Mouse (Mus musculus) ovary, postnatal 36 days (tissue): ENCODE data around the gene Hoxa4.

Experiments
- DNase-seq: peaks from one replicate; pipeline ENCODE4 v3.0.0; 2022; ENCODE audit warnings: low spot score, mixed read lengths

Hoxa4 gene

GRCm38 (mm10) chr6:52216691-52217458, 25.3 kb upstream of the Hoxa4 start:
- DNase-seq: peak; percentile 14

DNA sequence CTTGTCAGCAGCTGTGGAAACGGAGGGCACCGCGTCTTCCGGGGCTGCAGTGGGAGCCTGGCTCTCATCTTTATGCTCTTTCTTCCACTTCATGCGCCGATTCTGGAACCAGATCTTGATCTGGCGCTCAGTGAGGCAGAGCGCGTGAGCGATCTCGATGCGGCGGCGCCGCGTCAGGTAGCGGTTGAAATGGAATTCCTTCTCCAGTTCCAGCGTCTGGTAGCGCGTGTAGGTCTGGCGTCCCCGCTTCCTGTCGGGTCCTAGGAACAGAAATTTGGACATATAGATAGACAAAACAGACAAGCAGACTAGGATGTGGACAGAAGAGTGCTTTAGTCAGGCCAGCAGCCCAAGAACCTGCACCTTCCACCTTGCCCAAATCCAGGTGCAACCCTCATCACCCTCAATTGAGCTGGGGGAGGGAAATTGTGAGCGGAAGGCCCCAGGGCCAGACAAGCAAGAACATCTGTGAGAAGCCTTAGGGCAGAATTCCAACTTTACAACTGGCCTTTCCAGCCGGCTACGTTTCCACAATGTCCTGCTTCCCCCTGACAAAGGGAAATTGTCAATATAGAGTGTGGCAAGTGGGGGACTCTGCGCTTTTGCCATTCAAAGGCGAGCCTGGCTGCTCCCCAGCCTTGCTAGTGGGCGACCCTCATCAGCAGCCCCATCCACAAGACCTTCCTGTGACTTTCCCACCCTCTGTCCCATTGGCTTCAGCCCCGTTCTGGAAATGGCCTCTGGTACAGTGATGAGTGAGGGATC, 24.4 kb upstream of the Hoxa4 start:
- no peak for DNase-seq

- DNase-seq: no peak
Observed at GRCm38 (mm10) chr6:52215070-52215469, 23.5 kb upstream of the Hoxa4 start.

DNA sequence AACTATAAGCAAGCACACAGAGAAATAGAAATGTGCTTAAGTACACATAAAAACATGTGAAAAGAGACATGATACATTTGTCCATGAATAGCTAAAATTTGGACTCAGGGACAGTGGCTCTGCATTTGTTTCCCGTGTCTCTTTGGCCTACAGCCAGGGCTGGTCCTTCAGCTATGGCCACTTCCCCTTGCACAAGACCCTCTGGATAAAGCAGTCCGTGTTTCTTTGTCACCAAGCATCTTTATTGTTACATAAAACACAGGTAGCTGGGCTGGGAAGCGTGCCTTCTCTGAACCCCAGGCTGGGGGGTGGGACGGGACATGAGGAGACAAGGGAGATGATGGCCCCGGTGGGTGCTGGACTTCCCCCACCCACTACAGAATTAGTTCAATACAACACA, 22.7 kb upstream of the Hoxa4 start:
- DNase-seq: no peak

DNA sequence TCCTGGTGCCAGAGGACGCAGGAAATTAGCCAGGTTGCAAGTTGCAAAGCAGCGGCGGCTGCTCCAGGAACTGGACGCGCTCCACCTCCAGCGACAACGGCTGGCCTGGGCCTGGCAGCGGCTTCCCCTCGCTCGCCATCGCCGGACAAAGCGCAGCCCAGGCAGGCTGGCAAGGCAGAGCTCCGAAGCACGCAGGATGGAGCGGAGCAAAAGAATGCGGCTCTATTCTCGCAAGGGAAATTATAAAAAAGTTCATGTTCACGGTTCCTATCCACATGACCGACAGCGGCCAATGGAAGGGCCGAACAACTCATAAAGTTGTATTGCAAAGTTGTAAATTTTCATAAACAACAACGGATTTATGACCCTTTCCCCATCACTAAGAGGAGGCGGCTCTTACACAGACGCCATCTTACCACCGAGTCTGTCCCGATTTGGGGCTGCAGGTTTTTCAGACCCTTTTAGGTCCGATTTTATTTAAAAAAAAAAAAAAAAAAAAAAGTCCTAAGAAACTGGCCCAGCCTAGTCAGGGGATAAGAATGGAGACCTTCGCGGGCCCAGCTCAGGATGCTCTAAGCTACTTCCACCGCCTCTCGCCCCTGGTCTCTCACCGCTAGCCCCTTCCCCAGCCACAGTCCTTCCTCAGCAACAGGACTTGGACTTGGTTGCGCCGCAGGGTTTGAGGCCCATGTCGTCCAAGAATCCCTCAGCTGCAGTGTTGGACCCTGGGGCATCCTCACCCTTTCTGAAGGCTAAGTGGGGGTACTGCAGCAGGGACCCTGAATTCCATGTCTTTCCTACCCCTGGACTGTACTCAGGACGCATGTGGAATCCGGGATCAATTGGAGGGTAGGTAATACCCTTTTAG, 21.8 kb upstream of the Hoxa4 start, which contains the start of the genes Hoxa3 and Gm28308:
TSS of gene Hoxa3 (minus strand) at position 218 of the 868 bp plus-strand sequence.
TSS of gene Gm28308 (minus strand) at position 221 of the 868 bp plus-strand sequence.
- DNase-seq: peak; percentile 37

- DNase-seq: no peak
Observed at GRCm38 (mm10) chr6:52212556-52213118, 21.1 kb upstream of the Hoxa4 start.

DNA sequence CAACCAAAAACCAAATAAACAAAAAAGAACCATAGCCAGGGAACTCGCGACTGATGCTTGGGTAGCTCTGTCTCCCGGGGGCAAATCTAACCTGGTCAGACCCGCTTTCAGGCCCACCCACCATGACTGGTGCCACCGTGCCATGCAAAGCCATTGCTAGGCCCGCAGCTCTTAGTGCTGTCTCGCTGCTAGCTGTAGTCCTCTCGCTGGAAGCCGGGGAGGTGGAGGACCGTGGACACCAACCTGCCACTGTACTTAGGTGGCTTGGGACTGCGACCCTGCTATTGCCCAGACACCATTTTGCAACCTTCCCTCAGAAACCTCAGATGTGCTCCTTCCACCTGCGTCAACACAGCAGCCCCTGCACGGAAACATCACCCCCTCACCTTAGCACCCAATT, 20.4 kb upstream of the Hoxa4 start:
- no peak for DNase-seq

DNA sequence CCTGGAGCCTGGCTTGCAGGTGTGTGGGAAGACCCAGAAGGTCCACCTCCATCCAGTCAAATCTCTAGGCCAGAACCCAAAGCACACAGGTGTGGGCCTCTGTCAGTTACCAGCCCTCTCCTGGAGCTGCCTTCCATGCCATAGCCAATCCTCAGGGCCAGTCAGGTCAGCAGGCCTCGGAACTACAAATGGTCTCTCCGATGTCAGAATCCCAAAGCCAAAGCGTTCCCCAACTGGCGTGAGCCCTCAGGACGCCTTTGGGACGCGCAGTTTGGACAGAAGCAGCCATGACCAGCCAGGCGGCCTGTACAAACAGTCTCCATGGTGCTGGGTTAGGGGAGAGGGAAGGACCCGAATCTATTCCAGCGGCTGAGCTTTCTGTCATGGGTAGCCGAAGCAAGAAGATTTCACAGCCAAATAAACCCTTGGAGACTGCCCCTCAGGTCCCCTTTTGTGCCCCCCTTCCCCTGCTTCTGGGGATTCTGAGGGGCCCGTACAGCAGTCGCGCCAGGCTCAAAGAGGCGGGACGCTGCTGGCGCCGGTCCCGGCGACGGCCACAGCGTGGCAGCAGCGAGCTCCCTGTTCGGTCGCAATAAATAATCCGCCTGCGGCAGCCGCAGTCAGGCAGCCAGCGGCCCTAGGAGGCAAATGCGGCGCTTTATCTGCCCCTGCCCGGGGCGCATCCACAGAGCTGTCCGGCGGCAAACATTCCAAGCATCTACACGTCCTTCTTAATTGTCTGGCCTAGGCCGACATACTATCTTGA, 19.8 kb upstream of the Hoxa4 start:
- DNase-seq: peak; percentile 76

- no peak for DNase-seq
Observed at GRCm38 (mm10) chr6:52209685-52210046, 18.1 kb upstream of the Hoxa4 start.

DNA sequence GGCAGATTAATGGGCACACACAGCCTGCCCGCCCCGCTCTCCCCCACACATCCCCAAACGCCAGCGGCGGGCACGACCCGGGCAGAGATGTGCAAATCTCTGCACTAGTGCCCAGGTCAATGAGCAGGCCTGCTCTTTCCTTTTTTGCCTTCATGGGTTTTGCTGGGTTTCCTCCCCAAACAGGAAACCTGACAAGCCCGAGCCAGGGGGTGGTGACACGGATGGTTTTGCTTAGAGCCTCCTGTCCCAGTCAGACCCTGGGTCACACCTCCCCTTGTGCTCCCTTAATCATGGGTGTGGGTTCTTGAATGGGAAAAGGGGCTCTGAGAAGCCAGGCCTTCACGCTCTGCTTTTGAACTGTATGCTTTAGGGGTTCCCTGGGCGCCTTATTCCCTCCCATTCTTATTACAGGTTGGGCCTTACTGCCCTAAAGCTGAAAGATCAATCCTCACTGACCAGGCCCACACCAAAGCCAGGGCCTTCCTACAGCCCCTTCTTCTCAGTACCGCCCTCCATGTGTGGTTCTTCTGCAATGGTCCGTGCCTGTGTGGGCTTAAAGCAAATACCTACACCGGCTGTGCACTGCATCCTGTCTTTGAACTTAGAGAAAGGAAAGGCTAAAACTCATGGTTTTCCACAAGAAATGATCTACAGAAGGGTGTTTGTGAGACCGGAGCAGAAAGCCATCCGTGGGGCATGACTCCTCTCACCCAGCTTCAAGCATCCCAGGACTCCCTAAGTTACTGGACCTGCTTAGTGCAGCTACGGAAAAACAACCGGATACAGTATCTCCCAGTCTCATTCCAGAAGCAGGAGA, 17.5 kb upstream of the Hoxa4 start:
- DNase-seq: no peak

DNA sequence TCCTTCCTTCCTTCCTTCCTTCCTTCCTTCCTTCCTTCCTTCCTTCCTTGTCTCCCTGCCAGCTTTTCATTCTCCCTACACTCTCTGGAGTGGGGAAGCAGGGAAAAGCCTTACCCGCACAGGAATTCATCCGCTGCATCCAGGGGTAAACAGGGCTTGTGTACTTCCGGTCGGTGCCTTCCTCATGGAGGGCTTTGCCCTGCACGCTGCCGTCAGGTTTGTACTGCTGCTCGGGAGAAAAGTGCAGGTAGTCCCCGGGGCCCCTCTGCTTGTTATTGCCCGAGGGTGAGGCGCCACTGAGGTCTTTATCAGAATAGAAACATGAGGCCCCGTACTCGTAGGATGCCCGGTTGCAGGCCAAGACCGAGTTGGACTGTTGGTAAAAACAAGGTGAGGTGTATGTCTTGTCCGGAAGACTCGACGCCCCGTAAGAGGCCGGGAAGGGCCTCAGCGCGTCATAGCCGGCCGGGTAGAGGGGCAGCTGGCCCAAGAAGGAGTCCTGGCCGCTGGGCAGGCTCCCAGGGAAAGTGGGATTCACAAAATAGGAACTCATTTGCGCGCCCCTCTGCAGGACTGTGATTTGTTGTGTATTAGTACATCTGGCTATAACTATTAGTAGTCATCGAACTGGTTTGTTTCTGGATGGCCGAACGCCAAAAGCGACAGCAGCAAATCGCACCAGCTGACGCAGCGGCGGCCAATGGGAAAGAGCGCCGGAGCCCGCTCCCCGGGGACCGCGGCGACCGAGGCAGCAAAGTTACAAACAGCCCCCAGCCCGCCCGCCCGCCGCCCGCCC, 16.7 kb upstream of the Hoxa4 start, which contains the start of gene Hoxa6:
TSS of gene Hoxa6 (minus strand) at position 651 of the 796 bp plus-strand sequence.
- DNase-seq: no peak

- no peak for DNase-seq
Observed at GRCm38 (mm10) chr6:52207684-52207976, 16.1 kb upstream of the Hoxa4 start.

DNA sequence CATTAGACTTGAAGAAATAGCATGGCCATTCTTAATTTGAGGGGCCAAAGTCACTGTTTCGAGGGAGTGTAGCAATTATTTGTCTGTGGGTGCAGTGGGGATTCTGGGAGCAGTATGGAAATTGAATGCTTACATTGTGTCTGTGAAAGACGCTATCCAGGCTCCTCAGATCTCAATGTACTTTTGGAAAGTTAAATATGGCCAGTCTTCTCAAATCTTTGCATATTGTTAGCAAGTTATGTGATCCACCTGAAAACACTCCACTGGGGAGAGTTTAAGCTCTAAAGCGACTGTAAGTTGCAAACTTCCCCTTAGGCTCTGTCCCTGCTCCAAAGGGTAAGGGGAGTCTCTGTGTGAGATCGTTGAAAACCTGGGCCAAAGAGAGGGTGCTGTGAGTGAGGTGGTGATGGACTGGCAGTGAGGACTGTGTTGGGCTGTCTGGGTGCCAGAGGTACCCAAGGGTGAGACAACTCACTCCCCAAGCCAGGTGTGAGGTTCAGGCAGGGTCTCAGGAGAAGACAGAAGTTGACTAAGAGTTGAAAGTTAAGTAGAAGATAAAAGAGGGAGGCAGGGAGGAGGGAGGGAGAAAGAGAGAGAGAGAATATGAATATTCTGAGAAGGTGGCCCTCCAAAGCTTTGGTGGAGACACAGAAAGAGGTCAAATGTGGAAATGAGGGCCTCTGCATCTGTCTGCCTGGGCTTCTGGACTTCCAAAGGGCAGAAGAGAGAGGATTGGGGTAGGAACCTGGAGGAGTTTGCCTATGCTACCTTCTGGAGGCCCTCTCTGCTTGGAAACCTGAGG, 15.5 kb upstream of the Hoxa4 start:
- no peak for DNase-seq

- DNase-seq: no peak
Observed at GRCm38 (mm10) chr6:52205638-52206621, 14.4 kb upstream of the Hoxa4 start.

GRCm38 (mm10) chr6:52205221-52205620, 13.7 kb upstream of the Hoxa4 start:
- no peak for DNase-seq

- peak; percentile 65 for DNase-seq
Observed at GRCm38 (mm10) chr6:52204050-52204752, 12.6 kb upstream of the Hoxa4 start, which contains the start of gene Hoxa5. Gene Hoxa5 (minus strand): TSS chr6:52204587.
